Mouse (Mus musculus) activated CD4-positive, CD25-positive, alpha-beta regulatory T cell, adult 4 months (primary cell): ENCODE measurements around the gene Adamtsl2. TPM values are rescaled to one million over a fixed set of nuclear protein-coding genes. Genes with fewer than 3 reads are reported as not detected.

Source experiments
- ATAC-seq: one replicate; pipeline ENCODE4 v1.8.0; 2017
- polyA plus RNA-seq, 2 experiments: library from polyadenylated mRNA; unstranded; fragments of 100-300 nt; shearing (Covaris generic); gene quantifications; one replicate each; pipeline ENCODE4 v1.2.1; 2017

Gene Adamtsl2
- polyA plus RNA-seq, 2 experiments from 2014 or later, result not detected

GRCm38 (mm10) chr2:27119766-27120165 lies 40.6 kb downstream of the Adamtsl2 start:
- ATAC-seq, result no peak

- no peak for ATAC-seq
Observed at GRCm38 (mm10) chr2:27120241-27120641, 41.1 kb downstream of the Adamtsl2 start.

- ATAC-seq, result peak; percentile 89
Observed at GRCm38 (mm10) chr2:27121626-27122355, 42.6 kb downstream of the Adamtsl2 start.

- ATAC-seq, result no peak
Observed at GRCm38 (mm10) chr2:27122578-27122977, 43.4 kb downstream of the Adamtsl2 start.

- ATAC-seq, result no peak
Observed at GRCm38 (mm10) chr2:27123121-27123520, 43.9 kb downstream of the Adamtsl2 start.

- ATAC-seq, result peak; percentile 43
Observed at GRCm38 (mm10) chr2:27125979-27126378, 46.8 kb downstream of the Adamtsl2 start.

GRCm38 (mm10) chr2:27126496-27126895 lies 47.3 kb downstream of the Adamtsl2 start:
- no peak for ATAC-seq

GRCm38 (mm10) chr2:27128990-27129389 lies 49.8 kb downstream of the Adamtsl2 start:
- no peak for ATAC-seq

- no peak for ATAC-seq
Observed at GRCm38 (mm10) chr2:27135935-27136334, 56.8 kb downstream of the Adamtsl2 start.

- no peak for ATAC-seq
Observed at GRCm38 (mm10) chr2:27136336-27136735, 57.2 kb downstream of the Adamtsl2 start.

GRCm38 (mm10) chr2:27136789-27137188 lies 57.6 kb downstream of the Adamtsl2 start:
- ATAC-seq, result no peak

GRCm38 (mm10) chr2:27138356-27138755 lies 59.2 kb downstream of the Adamtsl2 start:
- no peak for ATAC-seq

GRCm38 (mm10) chr2:27141950-27142693 lies 62.9 kb downstream of the Adamtsl2 start, which contains the start of gene Fam163b:
Fam163b (minus strand) TSS chr2:27142491.
- no peak for ATAC-seq

- no peak for ATAC-seq
Observed at GRCm38 (mm10) chr2:27144957-27145356, 65.8 kb downstream of the Adamtsl2 start.

GRCm38 (mm10) chr2:27146840-27147239 lies 67.7 kb downstream of the Adamtsl2 start:
- ATAC-seq, result no peak

GRCm38 (mm10) chr2:27149457-27149856 lies 70.3 kb downstream of the Adamtsl2 start:
- no peak for ATAC-seq

- ATAC-seq, result no peak
Observed at GRCm38 (mm10) chr2:27154466-27155185, 75.4 kb downstream of the Adamtsl2 start.

GRCm38 (mm10) chr2:27156596-27156995 lies 77.4 kb downstream of the Adamtsl2 start:
- ATAC-seq, result no peak

Other genes starting within 250 kb of the Adamtsl2 start
- gene Abo, start 214.4 kb upstream of the Adamtsl2 start, polyA plus RNA-seq, result not detected
- gene Surf6, start 176.5 kb upstream of the Adamtsl2 start, polyA plus RNA-seq, result 10 to 100 TPM; 17.5 to 25.5 TPM
- gene Med22, start 168.7 kb upstream of the Adamtsl2 start, polyA plus RNA-seq, result 10 to 100 TPM; 10.3 to 11.3 TPM
- gene Rpl7a, start 168.6 kb upstream of the Adamtsl2 start, polyA plus RNA-seq, result 1,000 to 10,000 TPM in 1 of 2 experiments, 100 to 1,000 TPM in 1; 720 to 1,212 TPM
- 10 to 100 TPM; 41.8 to 46.6 TPM for gene Surf2, start 163.0 kb upstream of the Adamtsl2 start, polyA plus RNA-seq
- gene Surf1, start 162.8 kb upstream of the Adamtsl2 start, polyA plus RNA-seq, result 100 to 1,000 TPM; 115 to 121 TPM
- 10 to 100 TPM; 75.1 to 87.6 TPM for gene Surf4, start 145.5 kb upstream of the Adamtsl2 start, polyA plus RNA-seq
- gene Stkld1, start 145.3 kb upstream of the Adamtsl2 start, polyA plus RNA-seq, result under 1 TPM; 0.28 to 0.50 TPM
- 10 to 100 TPM; 45.0 to 50.3 TPM for gene Rexo4, start 115.0 kb upstream of the Adamtsl2 start, polyA plus RNA-seq
- gene Adamts13, start 106.0 kb upstream of the Adamtsl2 start, polyA plus RNA-seq, result not detected
- 10 to 100 TPM; 16.9 to 19.1 TPM for gene Cacfd1, start 69.5 kb upstream of the Adamtsl2 start, polyA plus RNA-seq
- 1 to 10 TPM; 2.1 to 3.2 TPM for gene Slc2a6, start 51.4 kb upstream of the Adamtsl2 start, polyA plus RNA-seq
- gene Mymk, start 7.2 kb upstream of the Adamtsl2 start, polyA plus RNA-seq, result not detected
- gene Fam163b, start 63.1 kb downstream of the Adamtsl2 start, polyA plus RNA-seq, result not detected
- not detected for gene Dbh, start 85.9 kb downstream of the Adamtsl2 start, polyA plus RNA-seq
- gene Sardh, start 169.0 kb downstream of the Adamtsl2 start, polyA plus RNA-seq, result 1 to 10 TPM; 3.0 to 4.7 TPM